Mouse (Mus musculus) gastrocnemius, adult 2 months (tissue): ENCODE data around the gene Nrtn. TPM values are rescaled to one million over a fixed set of nuclear protein-coding genes. Genes with fewer than 3 reads are reported as not detected.
A peak's percentile ranks its signal among the peaks of the same experiment; 100 is the strongest.

Experiments
- DNase-seq: peaks from one replicate; pipeline ENCODE4 v3.0.0; 2022
- H3K27ac ChIP-seq: fragments of 200-600 bp; 2 replicates; pipeline ENCODE4 v1.8.1; 2022; ENCODE audit warnings: mild to moderate bottlenecking
- H3K4me3 ChIP-seq: fragments of 200-600 bp; 2 replicates; pipeline ENCODE4 v1.8.1; 2022; ENCODE audit warnings: mild to moderate bottlenecking, moderate library complexity
- CTCF ChIP-seq: fragments of 200-600 bp; IDR thresholded peaks from 2 replicates; pipeline ENCODE4 v1.8.1; 2022; ENCODE audit warnings: antibody characterized with exemption, mild to moderate bottlenecking, moderate library complexity
- intact Hi-C: fragments of 180-260 bp; cut with DNase I; formaldehyde crosslinking; loops from one replicate; pipeline ENCODE4 v1.15.1; 2025
- total RNA-seq, 2 experiments: library from RNA; stranded (reverse); gene quantifications; 2 replicates each; pipeline ENCODE4 v1.2.3; 2021

Nrtn gene
- total RNA-seq, 2 experiments from 2014 or later, result 3.1 to 3.7 TPM

- Histone ChIP-seq H3K4me3 (no peak within 1 kb of the TSS), H3K27ac (no peak within 1 kb of the TSS)
- intact Hi-C loops, result no loop called here
- no peak for TF ChIP-seq CTCF
- no peak for DNase-seq
These were observed 12.6 kb upstream of the Nrtn start, which contains the start of gene Prr22 for GRCm38 (mm10) chr17:56769950-56770349. Gene Prr22, plus strand, starts transcription at chr17:56770250.

GRCm38 (mm10) chr17:56768941-56769340 lies 11.6 kb upstream of the Nrtn start:
- Histone ChIP-seq H3K4me3 (no peak overlapping the region), H3K27ac (no peak overlapping the region)
- DNase-seq, result no peak
- TF ChIP-seq CTCF, result no peak
- intact Hi-C loops, result no loop called here

- intact Hi-C loops, result no loop called here
- no peak for DNase-seq
- H3K4me3 ChIP-seq, result no peak overlapping the region
- no peak overlapping the region for H3K27ac ChIP-seq
- no peak for TF ChIP-seq CTCF
These were observed 10.3 kb upstream of the Nrtn start for GRCm38 (mm10) chr17:56767531-56768135.

- no peak for TF ChIP-seq CTCF
- H3K27ac ChIP-seq, result no peak overlapping the region
- intact Hi-C loops, result no loop called here
- no peak overlapping the region for H3K4me3 ChIP-seq
- DNase-seq, result no peak
These were observed 9.5 kb upstream of the Nrtn start for GRCm38 (mm10) chr17:56766631-56767405.

GRCm38 (mm10) chr17:56765431-56765830 lies 8.1 kb upstream of the Nrtn start:
- intact Hi-C loops, result no loop called here
- no peak for TF ChIP-seq CTCF
- peak overlapping the region; percentile 99 for H3K4me3 ChIP-seq

GRCm38 (mm10) chr17:56764474-56765354 lies 7.4 kb upstream of the Nrtn start, which contains the start of gene Dus3l:
Gene Dus3l, plus strand, starts transcription at chr17:56764757.
- intact Hi-C loops, result loop anchor here (5.0 kb wide), 1 partner anchor 152 kb away; the partner anchor contains the start of gene Rpl36
- Histone ChIP-seq H3K27ac (peak within 1 kb of the TSS; percentile 99), H3K4me3 (peak within 1 kb of the TSS; percentile 99)

More at GRCm38 (mm10) chr17:56765431-56765830, 8.1 kb upstream of the Nrtn start:
- DNase-seq, result no peak
- H3K27ac ChIP-seq, result peak overlapping the region; percentile 99

GRCm38 (mm10) chr17:56763741-56764250 lies 6.5 kb upstream of the Nrtn start:
- intact Hi-C loops, result loop anchor here (5.0 kb wide), 1 partner anchor 151 kb away; the partner anchor contains the start of gene Rpl36
- DNase-seq, result no peak
- no peak for TF ChIP-seq CTCF
- Histone ChIP-seq H3K4me3 (peak overlapping the region; percentile 99), H3K27ac (peak overlapping the region; percentile 99)

More at GRCm38 (mm10) chr17:56764474-56765354, 7.4 kb upstream of the Nrtn start, which contains the start of gene Dus3l:
- TF ChIP-seq CTCF, result no peak
- DNase-seq, result peak; percentile 92

GRCm38 (mm10) chr17:56762769-56763731 lies 5.7 kb upstream of the Nrtn start:
- peak overlapping the region; percentile 88 for H3K27ac ChIP-seq
- TF ChIP-seq CTCF, result peak; percentile 97
- intact Hi-C loops, result loop anchor here (5.0 kb wide), 1 partner anchor 151 kb away; the partner anchor contains the start of gene Rpl36
- peak overlapping the region; percentile 77 for H3K4me3 ChIP-seq
- DNase-seq, result no peak

- peak overlapping the region; percentile 77 for H3K4me3 ChIP-seq
- intact Hi-C loops, result loop anchor here (5.0 kb wide), 1 partner anchor 150 kb away; the partner anchor contains the start of gene Rpl36
- TF ChIP-seq CTCF, result no peak
These were observed 4.7 kb upstream of the Nrtn start for GRCm38 (mm10) chr17:56761991-56762410.

GRCm38 (mm10) chr17:56761077-56761476 lies 3.7 kb upstream of the Nrtn start:
- Histone ChIP-seq H3K27ac (no peak overlapping the region), H3K4me3 (no peak overlapping the region)
- no peak for TF ChIP-seq CTCF
- intact Hi-C loops, result loop anchor here (5.0 kb wide), 1 partner anchor 149 kb away; the partner anchor contains the start of gene Rpl36
- DNase-seq, result no peak

More at GRCm38 (mm10) chr17:56761991-56762410, 4.7 kb upstream of the Nrtn start:
- H3K27ac ChIP-seq, result peak overlapping the region; percentile 88
- peak; percentile 95 for DNase-seq

GRCm38 (mm10) chr17:56759261-56759660 lies 1.9 kb upstream of the Nrtn start:
- DNase-seq, result no peak
- Histone ChIP-seq H3K27ac (no peak overlapping the region), H3K4me3 (no peak overlapping the region)
- no peak for TF ChIP-seq CTCF
- intact Hi-C loops, result loop anchor here (5.0 kb wide), 1 partner anchor 82 kb away; no protein-coding TSS in a partner anchor
